Mouse (Mus musculus) layer of hippocampus, postnatal 10 days (tissue): ENCODE measurements around the gene Cog4. TPM values are rescaled to one million over a fixed set of nuclear protein-coding genes. Genes with fewer than 3 reads are reported as not detected.
"Not testable (repeated sequence)": the region's sequence is repeated elsewhere in the genome, so short reads cannot be mapped to it uniquely, and the experiment has no call there.

Experiments used
- DNase-seq, 2 experiments: peaks; one replicate each; pipeline ENCODE4 v3.0.0; 2021; ENCODE audit warnings: low spot score in 2 of 2
- total RNA-seq, 2 experiments: library from RNA; stranded (reverse); gene quantifications; 2 replicates each; pipeline ENCODE4 v1.2.3; 2021

Cog4 gene
- total RNA-seq, 2 experiments from 2014 or later = 49.4 to 52.1 TPM

- DNase-seq = no peak
These were observed 21.5 kb upstream of the Cog4 start for GRCm38 (mm10) chr8:110824861-110825260.

DNA sequence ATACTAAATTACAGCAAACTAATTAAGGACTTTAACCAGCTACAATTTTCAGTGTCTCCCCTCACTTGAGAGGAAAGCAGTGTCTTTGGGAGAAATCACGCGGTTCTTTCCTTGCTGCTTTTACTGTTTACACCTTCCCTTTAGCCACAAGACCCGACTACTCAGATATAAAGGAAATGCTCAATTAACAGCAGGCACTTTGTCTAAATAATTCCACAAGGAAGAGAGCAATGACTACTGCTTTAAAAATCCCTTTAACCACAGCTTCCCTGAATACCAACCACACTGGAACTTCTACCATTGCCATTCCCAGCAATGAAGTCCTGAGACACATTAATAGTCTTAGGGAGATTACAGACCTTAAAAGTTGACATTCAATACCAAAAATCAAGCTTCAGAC is 17.9 kb upstream of the Cog4 start:
- DNase-seq = no peak

- no peak for DNase-seq
These were observed 14.4 kb upstream of the Cog4 start for GRCm38 (mm10) chr8:110831956-110832355.

GRCm38 (mm10) chr8:110842012-110842574 is 4.3 kb upstream of the Cog4 start:
- DNase-seq = no peak

- no peak for DNase-seq
These were observed 3.2 kb upstream of the Cog4 start for GRCm38 (mm10) chr8:110843207-110843606.

DNA sequence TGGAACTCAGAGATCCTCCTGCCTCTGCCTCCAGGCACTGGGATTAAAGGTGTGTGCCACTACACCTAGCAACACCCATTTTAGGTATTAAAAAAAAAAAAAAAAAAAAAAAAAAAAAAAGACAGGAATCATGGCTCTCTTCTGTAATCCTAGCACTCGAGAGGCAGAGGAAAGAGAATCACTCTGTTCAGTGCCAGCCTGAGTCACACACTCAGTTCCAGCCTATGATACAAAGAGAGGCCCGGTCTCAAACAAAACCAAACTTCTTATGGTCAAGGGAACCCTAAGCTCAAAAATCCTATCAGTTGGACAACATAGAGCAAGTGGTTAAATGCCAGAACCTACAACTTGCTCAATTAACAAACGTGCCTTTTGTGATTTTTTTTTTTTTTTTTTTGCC is 1.5 kb upstream of the Cog4 start:
- no peak for DNase-seq

GRCm38 (mm10) chr8:110845821-110846404 is 487 bp upstream of the Cog4 start:
- peak in 1 of 2 experiments; percentile 5 for DNase-seq

DNA sequence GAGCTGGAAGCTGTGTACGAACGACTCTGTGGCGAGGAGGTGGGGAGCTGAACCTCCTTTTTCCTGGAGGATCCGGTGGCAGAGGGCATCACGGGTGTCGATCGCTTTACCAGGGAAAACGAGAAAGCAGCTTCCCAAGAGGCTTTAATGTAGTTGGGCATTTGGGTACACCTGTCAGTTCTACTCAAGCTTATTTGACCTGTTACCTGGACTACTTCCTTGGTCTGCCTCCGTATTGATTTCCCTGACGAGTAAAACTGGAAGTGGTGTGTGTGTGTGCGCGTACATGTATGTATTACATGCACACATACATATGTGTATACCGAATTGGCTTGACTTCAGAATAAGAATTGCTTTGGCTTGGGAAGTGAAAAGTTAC is 760 bp downstream of the Cog4 start:
- DNase-seq = no peak

DNA sequence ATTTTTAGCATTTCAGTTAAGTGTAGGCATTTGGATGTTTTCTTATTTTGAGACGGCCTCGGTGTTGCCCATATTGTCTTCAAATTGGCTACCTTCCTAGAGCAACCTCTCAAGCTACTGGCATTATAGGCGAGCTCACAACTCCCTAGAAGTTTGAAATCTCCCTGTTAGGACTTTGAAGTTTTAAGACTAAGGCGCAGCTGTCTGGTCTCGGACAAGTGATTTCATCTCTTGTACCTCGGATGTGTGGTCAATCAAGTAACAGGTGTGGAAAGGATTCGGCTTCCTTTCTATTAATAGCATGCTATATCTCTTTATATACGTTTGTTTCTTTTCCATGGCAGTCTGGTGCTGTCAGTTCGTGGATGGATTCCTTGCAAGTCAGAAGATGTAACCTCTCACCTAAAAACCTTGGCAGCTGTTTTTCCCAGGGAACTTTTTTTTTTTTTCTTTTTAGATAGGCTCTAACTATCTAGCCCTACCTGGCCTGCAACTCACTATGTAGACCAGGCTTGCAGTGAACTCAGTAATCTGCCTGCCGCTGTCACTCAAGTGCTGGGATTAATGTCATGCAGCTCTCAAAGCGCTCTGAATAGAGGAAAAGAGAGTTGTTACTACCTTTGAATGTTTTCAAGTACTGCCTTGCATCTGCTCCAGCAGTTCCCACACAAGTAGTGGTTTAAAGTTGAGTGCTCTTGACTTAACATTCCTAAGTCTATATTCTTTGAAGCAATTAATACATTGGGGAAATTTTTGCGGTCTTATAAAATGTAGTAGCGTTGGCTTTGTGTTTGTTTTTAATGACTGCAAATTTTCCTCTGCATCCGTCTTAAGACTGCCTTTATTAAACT is 1.5 kb downstream of the Cog4 start:
- DNase-seq = no peak

- DNase-seq = no peak
These were observed 4.8 kb downstream of the Cog4 start for GRCm38 (mm10) chr8:110851186-110851585.

DNA sequence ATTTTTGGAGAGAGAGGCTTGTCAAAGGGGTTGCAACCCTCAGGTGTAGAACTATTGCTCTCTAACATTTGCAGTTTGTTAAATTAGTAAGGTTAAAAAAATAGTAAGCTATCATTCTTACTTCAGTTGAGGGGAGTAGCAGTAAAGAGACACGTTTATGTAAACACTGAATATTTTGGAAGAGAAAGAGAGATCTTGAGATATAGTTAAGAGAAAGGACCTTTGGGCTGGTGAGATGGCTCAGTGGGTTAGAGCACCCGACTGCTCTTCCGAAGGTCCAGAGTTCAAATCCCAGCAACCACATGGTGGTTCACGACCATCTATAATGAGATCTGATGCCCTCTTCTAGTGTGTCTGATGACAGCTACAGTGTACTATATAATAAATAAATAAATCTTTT is 9.7 kb downstream of the Cog4 start:
- DNase-seq = not testable (repeated sequence)

GRCm38 (mm10) chr8:110856760-110857461 is 10.5 kb downstream of the Cog4 start:
- no peak for DNase-seq

DNA sequence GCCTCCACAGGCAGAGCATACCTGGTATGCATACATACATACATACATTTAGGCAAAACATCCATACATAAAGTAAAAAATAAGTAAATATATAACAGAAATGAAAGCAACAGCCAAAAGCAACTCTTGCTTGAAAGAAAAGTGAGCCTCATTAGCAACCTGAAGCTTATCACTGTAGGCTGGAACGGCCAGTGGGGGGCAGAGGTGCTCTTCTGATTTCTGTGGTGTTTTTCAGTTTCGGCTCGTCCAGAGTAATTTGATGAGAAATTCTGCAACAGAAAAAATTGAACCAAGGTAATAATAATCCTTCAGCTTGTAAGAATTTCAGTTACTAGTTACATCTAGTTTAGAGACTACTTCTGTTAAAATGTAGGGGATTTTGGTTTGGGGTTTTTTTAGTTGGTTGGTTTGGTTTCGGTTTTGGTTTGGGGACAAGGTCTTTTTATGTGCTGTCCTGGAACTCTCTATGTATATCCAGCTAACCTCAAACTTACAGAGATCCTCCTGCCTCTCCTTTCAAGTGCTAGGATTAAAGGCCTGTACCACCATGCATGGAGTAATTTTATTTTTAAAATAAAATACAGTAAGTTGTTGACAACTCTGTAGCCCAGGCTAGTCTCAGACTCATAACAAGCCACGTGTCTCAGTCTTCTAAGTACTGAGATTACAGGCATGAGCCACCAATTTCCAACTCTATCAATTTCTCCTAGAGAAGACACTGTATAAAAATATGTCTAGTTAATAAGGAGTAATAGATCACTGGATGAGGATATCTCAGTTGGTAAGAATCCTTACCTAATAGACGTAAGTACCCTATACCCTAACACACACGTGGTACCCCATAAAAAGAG is 13.5 kb downstream of the Cog4 start:
- no peak for DNase-seq

DNA sequence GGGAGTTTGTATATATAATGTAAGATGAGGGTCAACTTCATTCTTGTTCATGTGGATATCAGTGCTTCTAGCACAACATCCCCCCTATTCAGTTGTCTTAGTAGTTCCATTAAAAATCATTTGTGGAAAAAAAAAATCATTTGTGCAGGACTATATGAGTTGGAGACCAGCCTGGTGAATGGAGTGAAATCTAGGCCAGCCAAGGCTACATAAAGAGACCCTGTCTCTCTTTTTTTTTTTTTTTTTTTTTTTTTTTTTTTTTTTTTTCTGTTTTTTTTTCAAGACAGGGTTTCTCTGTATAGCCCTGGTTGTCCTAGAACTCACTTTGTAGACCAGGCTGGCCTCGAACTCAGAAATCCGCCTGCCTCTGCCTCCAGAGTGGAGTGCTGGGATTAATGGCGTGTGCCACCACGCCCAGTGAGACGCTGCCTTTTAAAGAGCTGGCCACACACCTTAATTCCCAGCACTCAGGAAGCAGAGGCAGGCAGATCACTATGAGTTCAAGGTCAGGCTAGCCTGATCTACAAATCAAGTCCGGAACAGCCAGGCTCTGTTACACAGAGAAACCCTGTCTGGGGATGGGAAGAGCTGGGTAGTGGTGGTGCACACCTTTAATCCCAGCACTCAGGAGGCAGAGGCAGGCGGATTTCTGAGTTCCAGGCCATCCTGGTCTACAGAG is 15.1 kb downstream of the Cog4 start:
- not testable (repeated sequence) for DNase-seq

DNA sequence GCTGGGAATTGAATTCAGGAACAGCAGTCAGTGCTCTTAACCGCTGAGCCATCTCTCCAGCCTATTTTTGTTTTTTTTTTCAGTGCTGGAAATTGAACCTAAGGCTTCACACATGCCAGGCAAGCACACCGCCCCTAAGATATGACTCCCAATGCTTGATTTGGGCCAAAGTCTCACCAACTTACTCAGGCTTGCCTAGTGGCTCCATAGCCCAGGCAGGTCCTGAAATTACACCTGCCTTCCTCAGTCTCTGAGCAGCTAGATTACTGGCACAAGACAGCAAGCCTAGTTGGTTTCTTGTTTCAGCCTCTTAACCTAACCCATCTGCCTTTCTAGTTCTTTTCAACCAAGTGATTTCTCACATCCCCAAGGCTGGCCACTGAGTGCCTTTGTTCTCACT is 24.1 kb downstream of the Cog4 start:
- DNase-seq = no peak

DNA sequence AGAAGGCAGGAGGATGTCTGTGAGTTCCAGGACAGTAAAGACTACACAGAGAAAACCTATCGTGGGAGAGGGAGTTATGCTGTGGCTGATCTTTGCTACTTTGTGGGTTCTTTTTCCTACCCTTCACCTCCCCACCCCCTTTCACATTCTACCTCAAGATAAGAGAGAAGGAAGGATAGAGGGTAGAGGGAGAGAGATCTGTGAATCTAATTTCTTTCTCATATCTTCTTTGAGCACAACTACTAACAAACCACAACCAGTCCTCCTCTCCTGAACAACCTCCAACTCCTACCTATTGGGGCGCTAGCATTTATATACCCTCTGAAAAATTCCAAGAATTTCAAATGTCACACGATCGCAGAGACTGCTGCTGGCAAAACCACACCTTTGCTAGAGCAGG is 31.5 kb downstream of the Cog4 start:
- DNase-seq = no peak

DNA sequence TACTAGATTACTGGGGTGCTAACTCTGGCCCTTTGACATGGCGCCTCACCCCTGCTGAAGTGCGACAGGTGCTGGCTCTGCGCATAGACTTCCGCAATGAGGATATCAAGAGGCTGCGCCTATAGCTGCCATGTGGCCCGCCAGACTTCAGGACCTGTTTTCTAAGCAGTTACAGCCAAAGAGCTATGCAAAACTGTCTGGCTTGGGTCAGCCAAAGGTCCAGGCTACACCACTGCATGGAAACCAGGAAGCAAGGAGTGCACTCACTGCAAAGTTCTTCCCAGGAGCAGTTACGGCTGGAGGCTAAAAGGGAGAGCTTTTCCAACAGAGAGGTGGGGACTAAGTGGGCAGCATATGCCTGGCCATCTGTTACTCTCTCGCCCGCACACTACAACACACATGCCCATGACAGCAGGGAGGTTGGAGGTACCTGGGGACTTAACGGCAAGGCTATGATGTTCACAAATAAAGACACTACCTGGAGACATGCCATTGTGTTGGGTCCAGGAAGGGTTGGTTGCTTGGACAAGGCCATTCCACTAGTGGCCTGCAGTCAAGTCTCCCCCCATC is 35.4 kb downstream of the Cog4 start:
- no peak for DNase-seq

DNA sequence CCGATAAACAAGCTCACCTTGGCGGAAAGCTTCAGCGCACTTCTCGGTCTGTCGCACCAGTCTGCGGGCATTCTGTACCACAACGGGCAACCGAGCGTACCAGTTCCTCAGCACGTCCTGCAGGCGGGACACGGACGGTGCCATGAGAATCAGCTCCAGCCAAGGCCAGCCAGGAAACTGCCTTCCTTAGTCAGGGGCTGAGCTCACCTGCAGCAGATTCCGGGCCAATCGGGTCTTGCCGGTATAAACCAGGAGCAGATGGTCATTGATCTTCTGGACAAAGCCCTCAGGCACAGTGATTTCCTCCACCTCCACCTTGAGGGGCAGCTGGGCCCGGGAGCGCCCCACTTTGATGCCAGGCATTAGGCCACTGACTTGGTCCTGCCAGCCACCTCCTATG is 37.4 kb downstream of the Cog4 start:
- DNase-seq = no peak

DNA sequence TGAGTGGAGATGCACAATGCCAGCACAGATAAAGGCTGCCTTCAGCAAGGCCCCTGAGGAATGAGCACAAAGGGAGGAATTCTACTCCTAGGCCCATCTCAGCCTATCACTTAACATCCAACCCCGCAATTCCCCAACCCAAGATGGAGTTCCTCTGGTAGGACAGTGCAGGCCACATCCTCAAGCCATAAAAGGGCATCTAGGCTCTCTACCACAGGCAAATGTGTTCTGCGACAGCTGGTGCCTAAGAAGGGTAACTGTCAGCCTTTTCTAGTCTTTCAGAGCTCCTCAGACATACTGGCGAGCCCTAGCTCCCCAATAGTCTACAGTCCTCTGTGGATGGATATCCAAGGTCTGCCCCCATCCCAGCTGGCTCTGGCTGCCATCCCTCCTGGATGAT is 40.2 kb downstream of the Cog4 start:
- DNase-seq = no peak

GRCm38 (mm10) chr8:110887551-110887950 is 41.2 kb downstream of the Cog4 start:
- DNase-seq = peak in 1 of 2 experiments; percentile 39
